Mouse (Mus musculus) gastrocnemius, postnatal 4 days (tissue): ENCODE measurements around the gene Cfap20. TPM values are rescaled to one million over a fixed set of nuclear protein-coding genes. Genes with fewer than 3 reads are reported as not detected.
A peak's percentile ranks its signal among the peaks of the same experiment; 100 is the strongest.

ENCODE experiments used
- DNase-seq, 2 experiments: peaks; one replicate each; pipeline ENCODE4 v3.0.0; 2021 to 2022; ENCODE audit warnings: low spot score in 2 of 2, mixed read lengths in 2 of 2
- long read RNA-seq, 2 experiments: library from polyadenylated mRNA; stranded (forward); transcript quantifications; one replicate each; pipeline ENCODE4 v2.0.0; 2021
- total RNA-seq, 2 experiments: library from RNA; stranded (reverse); gene quantifications; 2 replicates each; pipeline ENCODE4 v1.2.3; 2021

The Cfap20 gene
- 10 to 100 TPM; 31.5 to 38.3 TPM for total RNA-seq
- long read RNA-seq, experiment 1, transcript Cfap20-201 (6 exons, 1,295 nt), result major isoform, 49 of 70 reads
- long read RNA-seq, experiment 1, partial matches to known transcripts, result 0 of 70 reads
- long read RNA-seq, experiment 1, other reads (novel, unspliced or antisense), result 16 of 70 reads
- long read RNA-seq, experiment 2, transcript Cfap20-208 (4 exons, 2,544 nt), result minor isoform, 6 of 69 reads
- long read RNA-seq, experiment 2, transcript Cfap20-201 (6 exons, 1,295 nt), result major isoform, 46 of 69 reads
- long read RNA-seq, experiment 2, partial matches to known transcripts, result 3 of 69 reads
- long read RNA-seq, experiment 2, other reads (novel, unspliced or antisense), result 10 of 69 reads

DNA sequence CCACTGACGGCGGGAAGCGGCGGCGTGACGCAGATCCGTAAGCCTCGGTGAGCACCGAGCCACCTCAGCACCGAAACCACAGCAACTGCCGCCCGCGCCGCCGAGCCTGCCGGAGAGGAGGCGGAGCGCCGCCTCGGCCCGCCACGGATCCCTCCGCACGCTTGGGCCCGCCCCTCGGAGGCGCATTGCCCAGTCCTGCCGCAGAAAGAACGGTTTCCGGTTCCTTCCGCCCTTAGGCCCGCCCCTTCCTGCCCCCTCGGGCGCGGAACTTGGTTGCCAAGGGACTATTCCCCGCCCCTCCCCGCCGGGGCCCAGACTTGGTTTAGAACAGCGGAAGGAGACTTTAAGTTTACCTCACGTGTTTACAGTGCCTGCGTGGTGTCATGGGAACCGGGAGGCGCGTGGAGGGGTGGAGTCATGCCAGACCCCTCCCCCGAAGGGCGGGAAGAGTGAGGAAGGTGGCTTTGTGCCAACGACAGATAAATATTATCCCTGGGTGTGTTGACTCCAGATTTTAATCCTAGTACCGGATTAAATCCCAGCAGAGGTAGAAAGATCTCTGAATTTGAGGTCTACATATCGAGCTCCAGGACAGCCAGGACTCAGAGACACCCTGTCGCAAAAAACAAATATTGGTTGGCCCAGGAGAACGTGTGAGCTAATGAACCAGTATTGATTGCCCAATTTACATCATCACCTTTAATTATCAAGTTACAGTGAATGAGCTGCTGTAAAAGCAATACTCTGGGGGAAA is at the start of gene Cfap20:
Gene Cfap20 (minus strand): TSS at position 184 of the 754 bp plus-strand sequence.
- peak; percentile 98 to 99 for DNase-seq

DNA sequence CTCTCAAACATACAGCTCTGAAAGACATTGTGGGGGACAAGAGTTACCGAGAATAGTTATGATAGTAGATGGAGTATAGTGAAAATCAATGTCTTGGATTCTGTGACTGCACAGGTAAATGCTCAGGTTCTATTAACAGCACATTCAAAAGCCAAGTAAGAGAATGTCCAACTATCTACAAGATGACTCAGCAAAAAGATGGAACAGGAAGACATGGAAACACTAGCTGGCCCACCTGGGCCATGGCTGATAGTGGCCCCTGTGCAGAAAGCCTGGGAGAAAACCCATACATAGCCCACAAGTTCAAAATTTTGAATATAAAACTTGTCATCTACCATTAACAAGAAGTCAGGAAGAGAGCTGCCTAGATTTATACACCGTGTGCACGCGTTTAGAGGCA is 35.3 kb upstream of the Cfap20 start:
- no peak for DNase-seq

- DNase-seq, result no peak
These were observed 34.3 kb upstream of the Cfap20 start for GRCm38 (mm10) chr8:95468995-95469394.

- DNase-seq, result no peak
These were observed 31.9 kb upstream of the Cfap20 start for GRCm38 (mm10) chr8:95466543-95466942.

- DNase-seq, result no peak
These were observed 17.8 kb upstream of the Cfap20 start for GRCm38 (mm10) chr8:95452518-95452917.

- DNase-seq, result no peak
These were observed 15.6 kb upstream of the Cfap20 start for GRCm38 (mm10) chr8:95450271-95450670.

GRCm38 (mm10) chr8:95447661-95448060 is 13.0 kb upstream of the Cfap20 start:
- DNase-seq, result no peak

GRCm38 (mm10) chr8:95445042-95445441 is 10.4 kb upstream of the Cfap20 start:
- DNase-seq, result no peak

GRCm38 (mm10) chr8:95441491-95442039 is 6.9 kb upstream of the Cfap20 start:
- no peak for DNase-seq

DNA sequence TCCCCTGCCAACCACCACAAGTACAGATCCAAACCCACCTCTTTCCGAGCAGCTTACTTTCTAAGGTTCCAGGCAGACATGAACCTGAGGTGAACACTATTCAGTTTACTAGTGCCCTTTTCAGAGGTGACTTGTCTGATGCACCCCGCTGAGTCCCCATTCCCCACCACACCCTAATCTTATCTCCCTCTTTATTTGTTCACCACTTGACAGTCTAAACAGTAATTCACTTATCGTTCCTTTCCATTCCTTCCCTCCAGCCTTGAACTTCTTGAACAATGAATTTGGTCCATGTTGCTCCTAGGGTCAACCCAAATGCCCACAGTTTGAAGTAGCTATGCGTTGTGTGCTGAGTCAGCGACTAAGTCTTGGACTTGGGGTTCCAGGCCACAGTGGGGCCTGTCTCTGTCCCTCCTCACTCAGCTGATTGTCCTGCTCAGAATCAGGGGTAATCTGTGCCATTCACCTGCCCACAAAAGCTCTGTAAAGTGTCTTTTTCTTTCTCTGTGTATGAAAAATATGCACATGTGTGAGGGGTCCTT is 5.6 kb upstream of the Cfap20 start:
- no peak for DNase-seq

DNA sequence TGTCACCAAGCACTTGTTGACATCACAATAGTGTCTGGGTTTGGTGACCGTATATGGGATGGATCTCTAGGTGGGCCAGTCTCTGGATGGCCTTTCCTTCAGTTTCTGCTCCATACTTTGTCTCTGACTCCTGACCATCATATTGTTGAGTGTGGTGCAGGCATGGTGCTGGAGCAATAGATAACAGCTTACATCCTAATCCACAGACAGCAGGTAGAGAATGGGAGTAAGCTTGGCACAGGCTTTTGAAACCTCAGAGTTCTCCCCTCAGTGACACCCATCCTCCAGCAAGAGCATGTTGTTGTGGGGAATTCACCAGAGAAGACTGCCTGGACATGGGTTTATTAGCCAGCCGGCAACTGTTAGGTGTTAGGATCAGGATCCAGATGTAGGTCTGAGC is 4.8 kb upstream of the Cfap20 start:
- no peak for DNase-seq

GRCm38 (mm10) chr8:95437341-95437992 is 2.8 kb upstream of the Cfap20 start:
- no peak for DNase-seq

- DNase-seq, result no peak
These were observed 1.3 kb upstream of the Cfap20 start for GRCm38 (mm10) chr8:95435930-95436329.

- no peak for DNase-seq
These were observed 802 bp upstream of the Cfap20 start for GRCm38 (mm10) chr8:95435471-95435870.

DNA sequence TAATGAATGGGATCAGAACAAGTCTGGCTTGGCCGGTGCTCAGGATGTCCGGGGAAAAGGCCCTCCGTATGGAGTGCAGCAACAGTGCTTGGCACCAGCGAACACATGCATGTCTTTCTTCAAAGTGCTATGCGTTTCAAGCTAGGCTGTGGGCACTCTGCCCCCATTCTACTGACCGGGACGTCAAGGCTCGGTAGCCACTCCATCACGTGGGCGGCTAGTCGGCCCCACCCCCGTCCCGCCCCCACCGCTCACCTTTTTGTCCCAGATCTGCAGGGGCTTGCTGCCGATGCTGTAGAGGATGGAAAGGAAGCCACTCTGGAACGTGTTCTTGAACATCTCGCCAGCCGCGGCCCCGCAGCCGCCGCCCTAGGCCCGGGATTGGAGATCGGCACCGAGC is 436 bp downstream of the Cfap20 start:
- DNase-seq, result peak in 1 of 2 experiments; percentile 48

DNA sequence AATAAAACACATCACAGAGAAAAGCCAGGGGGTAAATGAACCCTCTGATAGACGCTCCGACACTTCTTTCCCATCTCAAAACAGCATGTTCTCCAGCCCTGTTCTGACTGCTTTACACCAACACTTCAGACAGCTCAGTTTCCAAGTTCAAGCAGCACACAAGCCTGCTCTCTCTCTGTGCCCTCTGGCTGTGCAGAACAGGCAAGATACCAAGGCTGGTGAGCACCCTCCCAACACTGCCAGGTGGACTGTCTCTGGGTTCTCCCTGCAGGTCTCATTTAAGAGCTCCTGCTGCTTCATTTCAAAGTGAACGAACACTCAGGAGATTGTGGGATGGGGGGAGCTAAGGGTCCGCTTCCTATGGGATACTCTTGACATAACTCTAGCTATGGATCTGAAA is 1.5 kb downstream of the Cfap20 start:
- DNase-seq, result no peak

DNA sequence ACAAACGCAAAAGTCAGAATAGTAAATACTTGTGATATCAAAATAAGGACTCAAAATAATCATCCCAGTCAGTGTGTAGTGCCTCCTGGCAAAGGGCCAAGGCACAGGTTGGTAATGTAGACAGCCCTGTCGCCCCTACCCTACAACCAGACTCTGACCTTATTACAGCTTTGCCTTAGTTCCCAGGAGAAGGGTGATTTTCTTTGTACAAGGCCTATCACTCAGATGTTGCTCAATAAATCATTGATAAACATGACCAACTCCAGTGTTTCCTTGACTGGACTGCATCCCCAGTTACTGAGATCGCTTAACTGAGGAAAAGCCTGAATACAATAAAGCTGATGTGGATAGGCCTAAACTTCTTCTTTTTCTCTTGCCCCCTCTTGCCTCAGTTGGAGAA is 2.2 kb downstream of the Cfap20 start:
- DNase-seq, result no peak

DNA sequence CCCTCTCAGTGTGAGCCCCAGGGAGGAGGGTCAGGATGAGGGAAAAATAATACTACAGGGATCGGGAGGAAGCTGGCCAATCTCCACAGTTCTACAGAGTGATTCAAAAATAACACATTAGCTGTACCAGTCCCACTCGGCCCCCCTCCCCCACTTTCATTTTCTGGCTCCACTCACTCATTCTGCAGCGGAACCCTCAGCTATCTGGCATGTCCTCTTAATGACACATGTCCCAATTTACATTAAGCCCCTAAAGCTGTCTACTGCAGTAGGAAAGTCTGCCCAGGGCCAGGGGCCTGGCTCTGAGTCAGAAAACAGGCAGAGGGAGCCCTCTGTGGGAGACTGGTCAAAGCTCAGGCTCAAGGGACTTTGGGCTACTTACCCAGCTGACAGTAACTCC is 4.7 kb downstream of the Cfap20 start:
- peak in 1 of 2 experiments; percentile 48 for DNase-seq

DNA sequence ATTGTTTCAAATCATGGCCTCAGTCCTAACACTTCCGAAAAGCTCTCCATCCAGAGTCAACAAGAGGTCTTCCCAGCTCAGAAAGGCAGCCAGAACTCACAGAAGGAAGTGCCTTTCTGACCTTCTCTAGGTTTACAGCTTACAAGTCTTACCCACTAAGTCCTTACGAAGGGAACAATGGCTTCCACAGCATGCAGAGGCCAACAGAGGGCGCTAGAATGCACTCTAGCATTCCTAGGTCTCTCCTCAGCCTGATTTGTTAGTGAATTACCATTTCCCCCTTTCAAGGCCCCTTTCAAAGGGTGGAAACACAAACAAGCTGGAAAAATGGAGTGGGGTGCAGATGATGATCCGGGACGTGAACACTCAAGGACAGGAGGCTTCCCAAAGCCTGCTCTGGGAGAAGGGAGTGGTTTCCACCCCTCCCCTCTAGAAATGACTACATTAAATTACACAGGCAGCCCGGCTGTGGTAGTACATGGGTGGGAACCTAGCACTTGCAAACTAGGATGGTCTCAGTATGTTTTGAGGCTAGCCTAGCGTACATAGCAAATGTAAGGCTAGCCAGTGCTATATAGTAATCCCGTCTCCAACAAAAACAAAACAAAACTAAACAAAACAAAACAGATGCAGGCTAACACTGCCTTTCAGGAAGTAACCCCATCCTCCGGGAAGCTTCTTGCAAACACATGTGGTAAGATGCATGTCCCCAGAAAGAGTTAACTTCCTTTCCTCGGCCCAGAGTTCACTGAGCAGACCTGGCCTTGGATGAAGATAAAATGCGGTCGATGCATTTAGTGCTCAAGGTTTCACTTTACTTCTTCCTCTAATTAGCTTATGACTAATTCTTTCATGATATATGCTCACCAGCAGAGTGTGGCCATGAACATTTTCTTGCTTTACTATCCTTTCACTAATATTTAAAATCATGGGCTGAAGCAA is 6.8 kb downstream of the Cfap20 start:
- DNase-seq, result peak in 1 of 2 experiments; percentile 71

DNA sequence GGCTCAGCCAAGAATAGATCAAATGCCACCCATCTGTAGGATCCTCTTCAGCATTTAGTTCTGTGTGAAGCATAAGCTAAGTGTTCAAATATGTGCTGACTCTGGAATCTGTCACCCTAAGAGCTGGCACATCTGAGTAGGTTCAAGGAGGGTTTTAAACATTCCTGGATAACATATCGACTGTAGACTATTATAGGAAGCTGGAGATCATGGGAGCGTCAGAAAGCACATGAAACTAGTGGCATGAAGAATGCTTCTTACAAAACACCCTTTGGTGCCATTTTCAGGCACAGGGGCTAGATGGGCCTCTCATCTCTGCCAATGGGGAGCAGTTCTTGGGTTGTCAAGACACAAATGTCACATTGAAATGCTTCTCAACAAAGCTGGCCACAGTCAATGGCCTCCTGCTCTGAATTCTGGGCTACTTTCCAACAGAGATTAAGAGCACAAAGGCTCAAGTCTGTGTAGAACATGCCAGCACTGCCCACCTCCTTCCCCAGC is 7.8 kb downstream of the Cfap20 start:
- DNase-seq, result no peak
